Mouse (Mus musculus) Patski (cell line): Measurements from ENCODE around the gene Arhgdia. TPM values are rescaled to one million over a fixed set of nuclear protein-coding genes. Genes with fewer than 3 reads are reported as not detected.

ENCODE experiments used
- ATAC-seq: fragments of 100-300 bp; one replicate; pipeline ENCODE4 v1.8.0; 2021
- CTCF ChIA-PET: fragments of 350-600 bp; sonication (Branson Sonifier 250); formaldehyde crosslinking; loops from one replicate; lab custom pipeline; 2022; ENCODE audit warnings: inconsistent platforms; lab: Charles Lee
- POLR2A ChIA-PET: fragments of 350-600 bp; sonication (Branson Sonifier 250); formaldehyde crosslinking; loops from one replicate; lab custom pipeline; 2022; ENCODE audit warnings: antibody characterized with exemption, inconsistent platforms; lab: Charles Lee
- DNase-seq: peaks from one replicate; pipeline ENCODE4 v3.0.0-alpha.2; 2011; ENCODE audit warnings: low read depth, low spot score
- H3K27me3 ChIP-seq: fragments of 371-371 bp; one replicate; pipeline ENCODE4 v1.5.1; 2021
- CTCF ChIP-seq: fragments of 100-300 bp; IDR thresholded peaks from one replicate; pipeline ENCODE4 v1.5.1; 2021
- in situ Hi-C: fragments of 300-500 bp; cut with MboI; formaldehyde crosslinking; loops from 3 replicates; pipeline ENCODE4 v1.11.1; 2018; ENCODE audit warnings: low pct_unique_long_range_greater_than_20kb, mixed read lengths
- polyA plus RNA-seq: library from polyadenylated mRNA; unstranded; gene quantifications from one replicate; pipeline ENCODE4 v1.2.3, GENCODE M21; 2021

The Arhgdia gene
- polyA plus RNA-seq, 1 experiment from 2014 or later = 439 TPM

- ChIA-PET CTCF (interaction anchor here (0.8 to 1.0 kb wide), 2 partner anchors 18 to 41 kb away, joined by 3 to 5 read pairs; no protein-coding TSS in a partner anchor), POLR2A (interaction anchor here (1.2 to 2.2 kb wide), 3 partner anchors 19 to 47 kb away, joined by 4 to 5 read pairs (median 5); partner anchors contain the start of gene Slc25a10)
- in situ Hi-C loops = no loop called here
- no peak for DNase-seq
- TF ChIP-seq CTCF = no peak
- H3K27me3 ChIP-seq = peaks cover 14% of the 10 kb centered on the region
- peak; percentile 6 for ATAC-seq
Measured at GRCm38 (mm10) chr11:120538485-120538884, 42.9 kb downstream of the Arhgdia start.

GRCm38 (mm10) chr11:120535804-120536203 is 45.6 kb downstream of the Arhgdia start:
- in situ Hi-C loops = no loop called here
- no peak for TF ChIP-seq CTCF
- POLR2A ChIA-PET = no interaction called here
- no peak for DNase-seq
- CTCF ChIA-PET = no interaction called here
- peaks cover 29% of the 10 kb centered on the region for H3K27me3 ChIP-seq
- no peak for ATAC-seq

DNA sequence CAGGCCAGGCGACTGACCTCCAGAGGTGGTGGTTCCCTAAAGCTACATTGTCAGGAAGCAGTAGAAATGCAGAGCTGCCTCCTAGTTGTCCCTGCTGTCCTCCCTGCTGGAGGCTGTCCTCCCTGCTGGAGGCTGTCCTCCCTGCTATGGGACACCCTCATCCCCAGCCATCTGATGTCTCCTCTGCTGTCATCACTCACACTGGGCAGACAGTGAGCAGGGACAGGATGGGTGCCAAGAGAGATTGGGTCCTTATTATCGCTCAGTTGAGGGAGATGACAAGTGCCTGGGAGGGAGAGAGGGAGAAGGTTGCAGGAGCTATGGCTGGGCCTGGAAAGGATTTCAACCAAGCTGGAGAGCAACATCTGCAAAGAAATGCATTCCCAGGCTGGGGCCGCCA is 46.3 kb downstream of the Arhgdia start:
- peaks cover 34% of the 10 kb centered on the region for H3K27me3 ChIP-seq
- in situ Hi-C loops = no loop called here
- CTCF ChIA-PET = interaction anchor here (1.4 kb wide), 1 partner anchor 14 kb away, joined by 3 read pairs; no protein-coding TSS in a partner anchor
- TF ChIP-seq CTCF = no peak
- POLR2A ChIA-PET = no interaction called here
- ATAC-seq = no peak
- no peak for DNase-seq

GRCm38 (mm10) chr11:120534093-120534492 is 47.3 kb downstream of the Arhgdia start:
- DNase-seq = no peak
- TF ChIP-seq CTCF = no peak
- CTCF ChIA-PET = interaction anchor here (1.4 kb wide), 1 partner anchor 13 kb away, joined by 3 read pairs; no protein-coding TSS in a partner anchor
- in situ Hi-C loops = no loop called here
- POLR2A ChIA-PET = interaction anchor here (0.8 kb wide), 1 partner anchor 50 kb away, joined by 3 read pairs; the partner anchor contains the start of gene Mrpl12
- peaks cover 42% of the 10 kb centered on the region for H3K27me3 ChIP-seq
- no peak for ATAC-seq

GRCm38 (mm10) chr11:120531646-120532045 is 49.8 kb downstream of the Arhgdia start:
- H3K27me3 ChIP-seq = peaks cover 50% of the 10 kb centered on the region
- in situ Hi-C loops = no loop called here
- CTCF ChIA-PET = no interaction called here
- TF ChIP-seq CTCF = no peak
- no peak for DNase-seq
- no peak for ATAC-seq
- POLR2A ChIA-PET = no interaction called here

- CTCF ChIA-PET = no interaction called here
- in situ Hi-C loops = no loop called here
- no peak for ATAC-seq
- POLR2A ChIA-PET = no interaction called here
- DNase-seq = no peak
- H3K27me3 ChIP-seq = peaks cover 49% of the 10 kb centered on the region
- TF ChIP-seq CTCF = no peak
Measured at GRCm38 (mm10) chr11:120530085-120530964, 51.1 kb downstream of the Arhgdia start, which contains the start of gene Gcgr. Gene Gcgr, plus strand, starts transcription at chr11:120530699.

DNA sequence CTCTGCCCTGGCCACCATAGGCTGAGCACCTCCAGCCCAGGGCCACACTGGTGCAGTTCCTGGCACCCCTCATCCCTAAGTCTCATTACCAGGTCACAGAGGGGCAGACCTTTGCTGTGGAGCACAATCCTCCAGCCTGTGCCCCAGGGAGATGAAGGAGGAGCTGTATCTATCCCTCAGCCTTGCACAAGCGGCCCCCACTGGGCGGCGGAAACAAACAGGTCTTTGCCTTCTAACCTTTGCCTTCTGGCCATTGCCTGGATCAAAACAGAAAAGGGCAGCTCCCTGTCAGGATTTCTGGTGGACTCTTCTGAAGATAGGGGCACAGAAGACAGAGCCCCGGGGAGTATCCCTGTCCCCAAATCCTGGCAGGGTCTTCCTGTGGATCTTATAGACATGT is 52.5 kb downstream of the Arhgdia start:
- in situ Hi-C loops = no loop called here
- no peak for DNase-seq
- ChIA-PET POLR2A (no interaction called here), CTCF (no interaction called here)
- TF ChIP-seq CTCF = no peak
- H3K27me3 ChIP-seq = peaks cover 39% of the 10 kb centered on the region
- ATAC-seq = no peak

Other genes with a start within 250 kb of the Arhgdia start
- 2,862 TPM for gene Actg1, start 233.1 kb downstream of the Arhgdia start, polyA plus RNA-seq
- gene Fscn2, start 220.1 kb downstream of the Arhgdia start, polyA plus RNA-seq = 0.23 TPM
- 15.1 TPM for gene Faap100, start 202.9 kb downstream of the Arhgdia start, polyA plus RNA-seq
- 69.2 TPM for gene Nploc4, start 143.9 kb downstream of the Arhgdia start, polyA plus RNA-seq
- not detected for gene Tspan10, start 139.0 kb downstream of the Arhgdia start, polyA plus RNA-seq
- 0.24 TPM for gene Pde6g, start 128.1 kb downstream of the Arhgdia start, polyA plus RNA-seq
- 14.4 TPM for gene Oxld1, start 123.6 kb downstream of the Arhgdia start, polyA plus RNA-seq
- gene Ccdc137, start 123.5 kb downstream of the Arhgdia start, polyA plus RNA-seq = 25.6 TPM
- 36.3 TPM for gene Arl16, start 114.0 kb downstream of the Arhgdia start, polyA plus RNA-seq
- 172 TPM for gene Mrpl12, start 97.0 kb downstream of the Arhgdia start, polyA plus RNA-seq
- gene Slc25a10, start 89.8 kb downstream of the Arhgdia start, polyA plus RNA-seq = 41.2 TPM
- not detected for gene Gcgr, start 50.9 kb downstream of the Arhgdia start, polyA plus RNA-seq
- gene Mcrip1, start 31.9 kb downstream of the Arhgdia start, polyA plus RNA-seq = 78.0 TPM
- gene Ppp1r27, start 30.5 kb downstream of the Arhgdia start, polyA plus RNA-seq = not detected
- gene P4hb, start 8.4 kb downstream of the Arhgdia start, polyA plus RNA-seq = 661 TPM
- 118 TPM for gene Alyref, start 16.7 kb upstream of the Arhgdia start, polyA plus RNA-seq
- gene Anapc11, start 16.8 kb upstream of the Arhgdia start, polyA plus RNA-seq = 82.8 TPM
- 0.59 TPM for gene Npb, start 26.9 kb upstream of the Arhgdia start, polyA plus RNA-seq
- 108 TPM for gene Pcyt2, start 36.3 kb upstream of the Arhgdia start, polyA plus RNA-seq
- gene Sirt7, start 43.6 kb upstream of the Arhgdia start, polyA plus RNA-seq = 30.1 TPM
- gene Mafg, start 52.0 kb upstream of the Arhgdia start, polyA plus RNA-seq = 54.6 TPM
- 6.7 TPM for gene Pycr1, start 62.1 kb upstream of the Arhgdia start, polyA plus RNA-seq
- gene Myadml2, start 66.5 kb upstream of the Arhgdia start, polyA plus RNA-seq = not detected
- 0.21 TPM for gene Notum, start 79.6 kb upstream of the Arhgdia start, polyA plus RNA-seq
- 54.9 TPM for gene Aspscr1, start 91.3 kb upstream of the Arhgdia start, polyA plus RNA-seq
- 21.7 TPM for gene Cenpx, start 132.1 kb upstream of the Arhgdia start, polyA plus RNA-seq
- 50.6 TPM for gene Lrrc45, start 132.3 kb upstream of the Arhgdia start, polyA plus RNA-seq
- gene Rac3, start 139.8 kb upstream of the Arhgdia start, polyA plus RNA-seq = 10.0 TPM
- 17.2 TPM for gene Dcxr, start 145.7 kb upstream of the Arhgdia start, polyA plus RNA-seq
- 17.0 TPM for gene Cbr2, start 150.5 kb upstream of the Arhgdia start, polyA plus RNA-seq
- 57.8 TPM for gene Hmga1b, start 181.2 kb upstream of the Arhgdia start, polyA plus RNA-seq
- 17.1 TPM for gene Rfng, start 202.6 kb upstream of the Arhgdia start, polyA plus RNA-seq
- 138 TPM for gene Gps1, start 202.6 kb upstream of the Arhgdia start, polyA plus RNA-seq
- 46.0 TPM for gene Dus1l, start 214.8 kb upstream of the Arhgdia start, polyA plus RNA-seq
- 139 TPM for gene Fasn, start 242.9 kb upstream of the Arhgdia start, polyA plus RNA-seq